Mouse (Mus musculus): Measurements from ENCODE around the gene Gm10100. TPM values are rescaled to one million over a fixed set of nuclear protein-coding genes. Genes with fewer than 3 reads are reported as not detected.
"Not testable (repeated sequence)": the region's sequence is repeated elsewhere in the genome, so short reads cannot be mapped to it uniquely, and the experiment has no call there.

The Gm10100 gene
- polyA plus RNA-seq, 1 experiment from 2014 or later, result not detected

GRCm38 (mm10) chr10:77769727-77770126 lies 43.4 kb downstream of the Gm10100 start:
- Histone ChIP-seq H3K4me3 (replicated peaks) (no peak overlapping the region), H3K36me3 (replicated peaks) (no peaks in the 10 kb centered on the region), H3K9me3 (no peaks in the 10 kb centered on the region), H3K9ac (no peak overlapping the region), H3K4me2 (no peak overlapping the region), H3K4me1 (no peaks in the 10 kb centered on the region), H3K27ac (no peak overlapping the region), H3K27me3 (no peaks in the 10 kb centered on the region)
- no peak for ATAC-seq (ENCODE audit: low FRiP score)
- WGBS, result 77% methylated on average over 1 of the region's 1 CpGs

- 38% methylated on average over 1 of the region's 1 CpGs for WGBS
- not testable (repeated sequence) for H3K36me3 ChIP-seq (replicated peaks); H3K4me2 ChIP-seq; H3K27me3 ChIP-seq; H3K9ac ChIP-seq; H3K27ac ChIP-seq; H3K9me3 ChIP-seq; H3K4me1 ChIP-seq; ATAC-seq (ENCODE audit: low FRiP score); H3K4me3 ChIP-seq (replicated peaks)
Observed at GRCm38 (mm10) chr10:77771225-77771624, 44.9 kb downstream of the Gm10100 start, which contains the start of gene Gm3238. Gene Gm3238 (minus strand): TSS chr10:77771325.

DNA sequence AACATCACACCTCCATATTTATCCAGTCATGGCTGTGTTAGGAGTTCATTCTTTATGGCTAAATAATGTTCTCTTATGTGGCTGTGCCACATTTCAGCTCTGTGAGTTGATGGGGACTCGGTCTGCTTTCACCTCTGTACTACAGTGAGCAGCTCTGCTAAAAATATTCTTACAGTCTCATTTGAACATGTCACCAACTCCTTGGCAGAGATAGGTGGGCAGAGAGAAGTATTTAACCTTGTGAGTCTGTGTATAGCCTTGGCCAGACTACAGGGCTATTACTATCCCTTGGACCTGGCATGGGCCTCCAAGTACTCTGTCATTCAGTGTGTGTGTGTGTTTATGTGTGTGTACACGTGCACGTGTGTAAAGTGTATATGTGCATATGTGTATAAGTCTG lies 45.9 kb downstream of the Gm10100 start:
- H3K27me3 ChIP-seq; H3K4me1 ChIP-seq; H3K36me3 ChIP-seq (replicated peaks); H3K4me3 ChIP-seq (replicated peaks); H3K9ac ChIP-seq; H3K27ac ChIP-seq; H3K4me2 ChIP-seq; H3K9me3 ChIP-seq; ATAC-seq (ENCODE audit: low FRiP score): not testable (repeated sequence)
- 92% methylated on average over 1 of the region's 3 CpGs for WGBS

Other genes with a start within 250 kb of the Gm10100 start
- 39.4 and 44.1 TPM in 2 replicates for gene Fam207a, start 210.7 kb upstream of the Gm10100 start, polyA plus RNA-seq (2016; fragmentation: Nextera tagmentation; extraction: Ambion mirVana)
- gene Itgb2, start 196.2 kb upstream of the Gm10100 start, polyA plus RNA-seq (2016; fragmentation: Nextera tagmentation; extraction: Ambion mirVana), result 0.64 and 0.74 TPM in 2 replicates
- 61.9 and 64.6 TPM in 2 replicates for gene Pttg1ip, start 144.8 kb upstream of the Gm10100 start, polyA plus RNA-seq (2016; fragmentation: Nextera tagmentation; extraction: Ambion mirVana)
- 322 and 326 TPM in 2 replicates for gene Sumo3, start 120.4 kb upstream of the Gm10100 start, polyA plus RNA-seq (2016; fragmentation: Nextera tagmentation; extraction: Ambion mirVana)
- gene Gm49325, start 120.3 kb upstream of the Gm10100 start, polyA plus RNA-seq (2016; fragmentation: Nextera tagmentation; extraction: Ambion mirVana), result 15.7 and 23.4 TPM in 2 replicates
- gene Ube2g2, start 104.2 kb upstream of the Gm10100 start, polyA plus RNA-seq (2016; fragmentation: Nextera tagmentation; extraction: Ambion mirVana), result 87.0 and 92.7 TPM in 2 replicates
- gene Tspear, start 39.9 kb upstream of the Gm10100 start, polyA plus RNA-seq (2016; fragmentation: Nextera tagmentation; extraction: Ambion mirVana), result 0.46 and 0.92 TPM in 2 replicates
- not detected in 2 replicates for gene Gm19402, start 35.7 kb upstream of the Gm10100 start, polyA plus RNA-seq (2016; fragmentation: Nextera tagmentation; extraction: Ambion mirVana)
- not detected in 2 replicates for gene Gm9508, start 29.3 kb upstream of the Gm10100 start, polyA plus RNA-seq (2016; fragmentation: Nextera tagmentation; extraction: Ambion mirVana)
- gene Gm10272, start 19.9 kb upstream of the Gm10100 start, polyA plus RNA-seq (2016; fragmentation: Nextera tagmentation; extraction: Ambion mirVana), result not detected in 2 replicates
- gene Gm10024, start 15.0 kb upstream of the Gm10100 start, polyA plus RNA-seq (2016; fragmentation: Nextera tagmentation; extraction: Ambion mirVana), result not detected in 2 replicates
- not detected in 2 replicates for gene Gm10142, start 10.7 kb upstream of the Gm10100 start, polyA plus RNA-seq (2016; fragmentation: Nextera tagmentation; extraction: Ambion mirVana)
- not detected in 2 replicates for gene Krtap12-1, start 5.9 kb upstream of the Gm10100 start, polyA plus RNA-seq (2016; fragmentation: Nextera tagmentation; extraction: Ambion mirVana)
- gene Gm18596, start 16.2 kb downstream of the Gm10100 start, polyA plus RNA-seq (2016; fragmentation: Nextera tagmentation; extraction: Ambion mirVana), result not detected in 2 replicates
- not detected in 2 replicates for gene Gm9736, start 24.9 kb downstream of the Gm10100 start, polyA plus RNA-seq (2016; fragmentation: Nextera tagmentation; extraction: Ambion mirVana)
- gene Gm3233, start 33.2 kb downstream of the Gm10100 start, polyA plus RNA-seq (2016; fragmentation: Nextera tagmentation; extraction: Ambion mirVana), result not detected in 2 replicates
- not detected in 2 replicates for gene Gm3238, start 44.8 kb downstream of the Gm10100 start, polyA plus RNA-seq (2016; fragmentation: Nextera tagmentation; extraction: Ambion mirVana)
- gene Gm7138, start 50.5 kb downstream of the Gm10100 start, polyA plus RNA-seq (2016; fragmentation: Nextera tagmentation; extraction: Ambion mirVana), result not detected in 2 replicates
- not detected in 2 replicates for gene Gm3250, start 56.1 kb downstream of the Gm10100 start, polyA plus RNA-seq (2016; fragmentation: Nextera tagmentation; extraction: Ambion mirVana)
- not detected in 2 replicates for gene Gm7137, start 61.7 kb downstream of the Gm10100 start, polyA plus RNA-seq (2016; fragmentation: Nextera tagmentation; extraction: Ambion mirVana)
- not detected in 2 replicates for gene Gm9639, start 68.6 kb downstream of the Gm10100 start, polyA plus RNA-seq (2016; fragmentation: Nextera tagmentation; extraction: Ambion mirVana)
- gene Gm19668, start 72.6 kb downstream of the Gm10100 start, polyA plus RNA-seq (2016; fragmentation: Nextera tagmentation; extraction: Ambion mirVana), result not detected in 2 replicates
- gene Gm9507, start 85.4 kb downstream of the Gm10100 start, polyA plus RNA-seq (2016; fragmentation: Nextera tagmentation; extraction: Ambion mirVana), result not detected in 2 replicates
- not detected in 2 replicates for gene Gm2696, start 88.2 kb downstream of the Gm10100 start, polyA plus RNA-seq (2016; fragmentation: Nextera tagmentation; extraction: Ambion mirVana)
- gene Krtap10-4, start 100.6 kb downstream of the Gm10100 start, polyA plus RNA-seq (2016; fragmentation: Nextera tagmentation; extraction: Ambion mirVana), result not detected in 2 replicates
- not detected in 2 replicates for gene Krtap10-10, start 109.5 kb downstream of the Gm10100 start, polyA plus RNA-seq (2016; fragmentation: Nextera tagmentation; extraction: Ambion mirVana)
- gene Gm36176, start 120.3 kb downstream of the Gm10100 start, polyA plus RNA-seq (2016; fragmentation: Nextera tagmentation; extraction: Ambion mirVana), result not detected in 2 replicates
- gene Gm10318, start 126.4 kb downstream of the Gm10100 start, polyA plus RNA-seq (2016; fragmentation: Nextera tagmentation; extraction: Ambion mirVana), result not detected in 2 replicates
- not detected in 2 replicates for gene Gm3285, start 135.5 kb downstream of the Gm10100 start, polyA plus RNA-seq (2016; fragmentation: Nextera tagmentation; extraction: Ambion mirVana)
- 4.4 and 4.7 TPM in 2 replicates for gene Lrrc3, start 176.1 kb downstream of the Gm10100 start, polyA plus RNA-seq (2016; fragmentation: Nextera tagmentation; extraction: Ambion mirVana)
- 0.62 and 1.1 TPM in 2 replicates for gene Trpm2, start 244.1 kb downstream of the Gm10100 start, polyA plus RNA-seq (2016; fragmentation: Nextera tagmentation; extraction: Ambion mirVana)

Data from forebrain, embryonic 12.5 days (tissue).